Mouse (Mus musculus): ENCODE data around the gene Irak3. TPM values are rescaled to one million over a fixed set of nuclear protein-coding genes. Genes with fewer than 3 reads are reported as not detected.

The Irak3 gene
- total and polyA plus RNA-seq, 3 experiments: 0.47 TPM; not detected in 2

DNA sequence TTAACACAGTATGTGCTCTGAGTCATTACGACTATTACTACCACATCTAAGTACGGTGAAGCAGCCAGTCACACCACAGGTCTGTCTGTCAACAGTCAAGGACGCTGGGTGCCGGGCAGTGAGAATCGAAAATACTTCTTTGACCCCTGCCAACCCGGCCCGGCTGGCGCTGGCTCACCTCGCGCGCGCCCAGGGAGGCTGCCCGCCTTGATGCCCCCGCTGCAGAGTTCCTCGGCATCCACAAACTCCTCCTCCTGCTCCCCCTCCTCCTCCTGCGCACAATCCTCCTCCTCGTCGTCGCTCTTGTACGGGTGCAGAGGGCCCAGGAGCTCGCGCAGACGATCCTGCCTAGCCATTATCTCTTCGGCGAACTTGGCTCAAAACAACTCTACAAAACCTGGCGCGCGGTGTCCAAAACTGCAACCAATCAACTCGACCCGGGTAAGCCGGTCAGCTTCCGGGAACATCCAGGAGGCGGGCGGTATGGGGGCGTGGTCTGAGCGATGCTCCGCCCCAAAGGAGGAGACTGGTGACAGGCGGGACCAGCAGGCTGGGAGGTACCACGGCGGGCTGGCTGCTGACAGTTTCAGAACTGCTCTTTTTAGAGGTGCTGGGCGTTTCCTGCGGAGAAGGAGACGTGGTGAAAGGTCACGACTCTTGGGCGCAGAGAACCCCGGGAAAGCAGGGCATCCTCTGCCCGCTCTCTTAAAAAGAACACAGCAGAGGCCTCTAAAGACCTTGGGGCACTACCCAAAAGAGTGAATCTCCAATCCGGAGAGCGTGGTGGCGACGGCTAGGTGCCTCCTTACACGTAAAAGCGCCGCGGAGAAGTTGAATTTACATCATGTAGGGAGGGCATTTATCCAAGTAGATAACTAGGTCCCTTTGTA lies 89.2 kb downstream of the Irak3 start, which contains the start of gene Helb:
Helb (minus strand) TSS at position 481 of the 890 bp plus-strand sequence.
- TF ChIP-seq MYB (IDR thresholded peaks at IDR 0.05; ENCODE audit: low read depth, low read length): peak; percentile 14; the same call in 1 of the 2 replicates
- no peak; the same call in 1 of the 2 replicates for TF ChIP-seq ZMIZ1 (IDR thresholded peaks at IDR 0.05; ENCODE audit: low read depth, low read length)
- TF ChIP-seq GABPA (IDR thresholded peaks at IDR 0.05; ENCODE audit: low read depth, low read length): no peak
- TF ChIP-seq E2F4 (IDR thresholded peaks at IDR 0.05; ENCODE audit: borderline replicate concordance, low read depth, low read length): peak; percentile 78
- peak; percentile 90 for TF ChIP-seq ELF1 (IDR thresholded peaks at IDR 0.05; ENCODE audit: low read depth, low read length)
- TF ChIP-seq POLR2AphosphoS5 (IDR thresholded peaks at IDR 0.05; ENCODE audit: borderline replicate concordance, low read depth, low read length): no peak
- TF ChIP-seq USF1 (IDR thresholded peaks at IDR 0.05; ENCODE audit: low read depth, low read length): 0 out of 2 replicates have a peak, but pooled peaks have one; percentile 26
- TF ChIP-seq SMC3 (IDR thresholded peaks at IDR 0.05; ENCODE audit: low read depth, low read length): 0 out of 2 replicates have a peak, but pooled peaks have one; percentile 6
- 0 out of 2 replicates have a peak, but pooled peaks have one; percentile 11 for TF ChIP-seq MYC (IDR thresholded peaks at IDR 0.05; ENCODE audit: low read depth, low read length)
- peak; percentile 54; the same call in 1 of the 2 replicates for TF ChIP-seq NRF1 (IDR thresholded peaks at IDR 0.05; ENCODE audit: insufficient read depth, low read depth, low read length, poor library complexity, severe bottlenecking)
- no peak for TF ChIP-seq CTCF (IDR thresholded peaks at IDR 0.05 in 2 of 3, conservative IDR thresholded peaks at IDR 0.05 in 1 of 3; ENCODE audit: control insufficient read depth in 1 of 3, insufficient read depth in 1 of 3, low read depth in 2 of 3, low read length in 3 of 3, poor library complexity in 1 of 3, severe bottlenecking in 1 of 3)
- TF ChIP-seq RAD21 (IDR thresholded peaks at IDR 0.05; ENCODE audit: low read depth, low read length): no peak
- peak in 1 of 2 experiments; percentile 17; a peak in 1 of 4 replicates for TF ChIP-seq EP300 (IDR thresholded peaks at IDR 0.05; ENCODE audit: low read depth in 1 of 2, low read length in 2 of 2)
- TF ChIP-seq ETS1 (IDR thresholded peaks at IDR 0.05; ENCODE audit: low read depth, low read length): peak; percentile 37
- TF ChIP-seq USF2 (IDR thresholded peaks at IDR 0.05; ENCODE audit: borderline replicate concordance in 1 of 2, insufficient read depth in 1 of 2, low read depth in 1 of 2, low read length in 2 of 2): no peak
- TF ChIP-seq TBP (IDR thresholded peaks at IDR 0.05; ENCODE audit: low read depth, low read length): peak; percentile 71
- no peak for TF ChIP-seq MAFK (IDR thresholded peaks at IDR 0.05; ENCODE audit: borderline replicate concordance, low read depth, low read length)
- TF ChIP-seq POLR2AphosphoS2 (IDR thresholded peaks at IDR 0.05; ENCODE audit: low read length): peak; percentile 60; the same call in 1 of the 2 replicates
- peak; percentile 22; the same call in 1 of the 2 replicates for TF ChIP-seq MXI1 (IDR thresholded peaks at IDR 0.05; ENCODE audit: low read depth, low read length)
- peak; percentile 66 to 75; a peak in 3 of 4 replicates for TF ChIP-seq POLR2A (IDR thresholded peaks at IDR 0.05; ENCODE audit: control insufficient read depth in 1 of 2, insufficient read depth in 1 of 2, low read depth in 1 of 2, low read length in 2 of 2, poor library complexity in 1 of 2)
- TF ChIP-seq HCFC1 (IDR thresholded peaks at IDR 0.05; ENCODE audit: low read depth, low read length): peak; percentile 65
- TF ChIP-seq NELFE (IDR thresholded peaks at IDR 0.05; ENCODE audit: low read depth, low read length): peak; percentile 68
- TF ChIP-seq GATA1 (IDR thresholded peaks at IDR 0.05; ENCODE audit: low read depth, low read length): 0 out of 2 replicates have a peak, but pooled peaks have one; percentile 29
- TF ChIP-seq MAZ (IDR thresholded peaks at IDR 0.05; ENCODE audit: low read depth, low read length): peak; percentile 64; the same call in 1 of the 2 replicates
- peak; percentile 28; the same call in 1 of the 2 replicates for TF ChIP-seq RCOR1 (IDR thresholded peaks at IDR 0.05; ENCODE audit: low read depth, low read length)
- H3K4me3 ChIP-seq (ENCODE audit: control insufficient read depth in 1 of 2, insufficient read depth in 1 of 2, low read depth in 2 of 2, low read length in 2 of 2): peak within 1 kb of the TSS; percentile 78 to 95
- no peaks in the 10 kb centered on the region for H3K27me3 ChIP-seq (ENCODE audit: control insufficient read depth in 1 of 2, insufficient read depth in 2 of 2, low read length in 2 of 2)
- H3K9me3 ChIP-seq (replicated peaks; ENCODE audit: insufficient read depth, low read length): no peaks in the 10 kb centered on the region
- H3K4me1 ChIP-seq (ENCODE audit: control insufficient read depth in 1 of 2, insufficient read depth in 2 of 2, low read length in 2 of 2): no peaks in the 10 kb centered on the region
- H3K79me2 ChIP-seq (ENCODE audit: control insufficient read depth, insufficient read depth, low read length, poor library complexity): no peaks in the 10 kb centered on the region; the same call in 1 of the 2 replicates
- peak; percentile 98 for DNase-seq (ENCODE audit: low read depth, low spot score)
- peaks cover 2 to 3% of the 10 kb centered on the region in 2 experiments; a peak in 2 of 4 replicates for H3K36me3 ChIP-seq (ENCODE audit: control insufficient read depth in 1 of 2, insufficient read depth in 2 of 2, low read length in 2 of 2)
- peak within 1 kb of the TSS; percentile 79 for H3K9ac ChIP-seq (ENCODE audit: control insufficient read depth, low read depth, low read length, poor library complexity, severe bottlenecking)
- H3K27ac ChIP-seq (ENCODE audit: control insufficient read depth, low read depth, low read length): peak within 1 kb of the TSS; percentile 92

Measured in MEL (cell line).